Mouse (Mus musculus) spleen, adult 2 months (tissue): ENCODE results near the gene Ctnnd2.

ENCODE experiments used
- CTCF ChIP-seq: fragments of 200-500 bp; IDR thresholded peaks from 2 replicates; pipeline ENCODE4 v1.5.1; 2011; ENCODE audit warnings: mild to moderate bottlenecking, inconsistent platforms; ENCODE audit not compliant: insufficient read depth, insufficient read length, insufficient replicate concordance; ENCODE audit errors: extremely low read depth
- POLR2A ChIP-seq: fragments of 200-500 bp; IDR thresholded peaks from 2 replicates; pipeline ENCODE4 v1.6.1; 2011; ENCODE audit warnings: low read depth, low read length, inconsistent platforms

GRCm38 (mm10) chr15:30615451-30615850 lies 443.1 kb downstream of the Ctnnd2 start:
- TF ChIP-seq CTCF, result no peak
- TF ChIP-seq POLR2A, result no peak
